In genomic region chr19:40402155-40402963, GRCm38 (mm10) we compare ENCODE assay signal across 10 mouse cellular contexts.
DNase-seq lines count a peak whose midpoint lies in the region; ATAC-seq and TF ChIP-seq lines count a peak whose summit lies in the region.
"Had no signal": no experiment of that assay in that cellular context is flagged by ENCODE, and none has a peak within 500 bp of the region (broad histone marks: within the 10 kb centered on the region; RNA-seq: fewer than 3 reads in every experiment).

No protein-coding gene starts in this region.

- no peak for ATAC-seq in heart, postnatal 0 days (ENCODE audit: insufficient read depth, low read depth)
- peak; percentile 22; the same call in 1 of the 2 replicates for ATAC-seq in liver, embryonic 16.5 days (ENCODE audit: low read depth)
- no peak for ATAC-seq in erythroblast, adult 5-6 weeks (replicated peaks; ENCODE audit: low FRiP score, poor library complexity, severe bottlenecking)

- TF ChIP-seq EP300 in heart, postnatal 0 days (IDR thresholded peaks at IDR 0.05; ENCODE audit: low read depth): no peak

- H3K9ac ChIP-seq in heart, postnatal 0 days (replicated peaks; ENCODE audit: low read depth, low read length): no peak overlapping the region; the same call in 1 of the 2 replicates
- H3K9ac ChIP-seq in liver, embryonic 16.5 days (ENCODE audit: low read depth, low read length): no peak overlapping the region
- H3K9ac ChIP-seq: embryonic facial prominence, embryonic 15.5 days; neural tube, embryonic 13.5 days had no signal

- peaks cover 28% of the 10 kb centered on the region; the same call in 1 of the 2 replicates for H3K36me3 ChIP-seq in heart, postnatal 0 days (replicated peaks; ENCODE audit: control insufficient read depth, insufficient read depth, low read length)
- no peaks in the 10 kb centered on the region for H3K36me3 ChIP-seq in liver, embryonic 16.5 days (ENCODE audit: control insufficient read depth, insufficient read depth)
- H3K36me3 ChIP-seq: embryonic facial prominence, embryonic 15.5 days had no signal

- H3K4me1 ChIP-seq in heart, postnatal 0 days (ENCODE audit: control insufficient read depth, insufficient read depth): peaks cover 48% of the 10 kb centered on the region
- H3K4me1 ChIP-seq in liver, embryonic 16.5 days (ENCODE audit: control insufficient read depth, low read depth, low read length): peaks cover 4% of the 10 kb centered on the region; the same call in 1 of the 2 replicates

- no peak for TF ChIP-seq CTCF in heart, postnatal 0 days (IDR thresholded peaks at IDR 0.05; ENCODE audit: low read depth)

- no peaks in the 10 kb centered on the region for H3K9me3 ChIP-seq in heart, postnatal 0 days (replicated peaks; ENCODE audit: control insufficient read depth, low read length)
- H3K9me3 ChIP-seq in liver, embryonic 16.5 days (replicated peaks; ENCODE audit: control insufficient read depth, low read length): no peaks in the 10 kb centered on the region
- H3K9me3 ChIP-seq: embryonic facial prominence, embryonic 15.5 days; neural tube, embryonic 13.5 days had no signal

- H3K27me3 ChIP-seq in heart, postnatal 0 days (ENCODE audit: control insufficient read depth, insufficient read depth, low read length): no peaks in the 10 kb centered on the region
- H3K27me3 ChIP-seq in liver, embryonic 16.5 days (ENCODE audit: control insufficient read depth, insufficient read depth, low read depth, low read length): no peaks in the 10 kb centered on the region
- H3K27me3 ChIP-seq: embryonic facial prominence, embryonic 15.5 days; neural tube, embryonic 13.5 days had no signal

- no peak overlapping the region for H3K4me3 ChIP-seq in heart, postnatal 0 days (ENCODE audit: low read depth, low read length)
- H3K4me3 ChIP-seq in liver, embryonic 16.5 days (ENCODE audit: low read depth, low read length): no peak overlapping the region
- H3K4me3 ChIP-seq: embryonic facial prominence, embryonic 15.5 days; neural tube, embryonic 13.5 days had no signal

- 28% methylated on average over 15 of the region's 15 CpGs for WGBS in heart, postnatal 0 days
- WGBS in liver, embryonic 16.5 days (ENCODE audit: insufficient replicate concordance): 46% methylated on average over 15 of the region's 15 CpGs

- peak; percentile 11 to 19 for DNase-seq in spleen, postnatal 36 days (ENCODE audit: low spot score in 2 of 2)
- no peak for DNase-seq in spleen, postnatal 10 days (ENCODE audit: low spot score in 2 of 2)
- no peak for DNase-seq in heart, postnatal 0 days (ENCODE audit: low spot score)
- peak; percentile 82 for DNase-seq in yolk sac, embryonic 10.5 days (ENCODE audit: low spot score)
- no peak for DNase-seq in layer of hippocampus, adult 18-20 months (ENCODE audit: low spot score in 2 of 2)
- DNase-seq: gastrocnemius, postnatal 10 days had no signal

- H3K27ac ChIP-seq in heart, postnatal 0 days (ENCODE audit: low read depth): peak overlapping the region; percentile 68
- H3K27ac ChIP-seq in liver, embryonic 16.5 days (ENCODE audit: low read length): peak overlapping the region; percentile 23; the same call in 1 of the 2 replicates
- H3K27ac ChIP-seq: embryonic facial prominence, embryonic 15.5 days; neural tube, embryonic 13.5 days had no signal

- no peak overlapping the region for H3K4me2 ChIP-seq in heart, postnatal 0 days (ENCODE audit: low read depth, low read length)
- no peak overlapping the region for H3K4me2 ChIP-seq in liver, embryonic 16.5 days (ENCODE audit: low read depth, low read length)
- H3K4me2 ChIP-seq: embryonic facial prominence, embryonic 15.5 days; neural tube, embryonic 13.5 days had no signal

Comparison
In these comparisons a context has a peak if more than half of its experiments do, and no peak if none do; other contexts are left out.
1. DNase-seq: peak in spleen, postnatal 36 days (2 of 2) and yolk sac, embryonic 10.5 days (single experiment); none in spleen, postnatal 10 days (0 of 2), heart, postnatal 0 days (single experiment) and layer of hippocampus, adult 18-20 months (0 of 2).